Mouse (Mus musculus): ENCODE results near the gene Chn2. TPM values are rescaled to one million over a fixed set of nuclear protein-coding genes. Genes with fewer than 3 reads are reported as not detected.

Gene Chn2
- total and polyA plus RNA-seq, 3 experiments, result not detected

DNA sequence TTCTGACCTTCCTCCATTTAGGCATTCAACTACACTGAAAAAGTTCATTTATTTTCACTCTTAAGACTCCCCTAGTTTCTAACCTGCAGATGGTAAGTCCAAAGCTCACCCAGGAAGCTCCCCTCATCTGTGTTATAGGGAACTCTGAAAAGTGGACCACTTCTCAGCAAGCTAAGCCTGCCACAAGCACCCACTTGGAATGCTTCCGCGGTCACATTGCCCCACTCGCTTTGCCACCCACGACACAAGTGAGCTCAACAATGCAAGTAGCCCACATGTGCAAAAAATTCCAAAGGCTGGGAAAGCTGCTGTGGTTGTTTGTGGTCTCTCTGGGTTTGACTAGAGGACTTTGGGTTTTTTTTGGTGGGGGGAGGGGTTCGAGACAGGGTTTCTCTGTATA lies 301.8 kb downstream of the Chn2 start:
- no peak overlapping the region for H3K27ac ChIP-seq (ENCODE audit: control insufficient read depth, low read depth, low read length)
- no peak overlapping the region for H3K9ac ChIP-seq (ENCODE audit: control insufficient read depth, low read depth, low read length, poor library complexity, severe bottlenecking)
- H3K79me2 ChIP-seq (ENCODE audit: control insufficient read depth, insufficient read depth, low read length, poor library complexity), result no peaks in the 10 kb centered on the region
- no peaks in the 10 kb centered on the region for H3K4me1 ChIP-seq (ENCODE audit: control insufficient read depth in 1 of 2, insufficient read depth in 2 of 2, low read length in 2 of 2)
- no peak for DNase-seq (ENCODE audit: low read depth, low spot score)
- no peaks in the 10 kb centered on the region for H3K36me3 ChIP-seq (ENCODE audit: control insufficient read depth in 1 of 2, insufficient read depth in 2 of 2, low read length in 2 of 2)
- TF ChIP-seq POLR2AphosphoS5 (IDR thresholded peaks at IDR 0.05; ENCODE audit: borderline replicate concordance, low read depth, low read length) (no peak), USF2 (IDR thresholded peaks at IDR 0.05; ENCODE audit: borderline replicate concordance in 1 of 2, insufficient read depth in 1 of 2, low read depth in 1 of 2, low read length in 2 of 2) (no peak), JUND (IDR thresholded peaks at IDR 0.05; ENCODE audit: low read depth, low read length) (no peak), EP300 (IDR thresholded peaks at IDR 0.05; ENCODE audit: low read depth in 1 of 2, low read length in 2 of 2) (no peak), ZC3H11A (IDR thresholded peaks at IDR 0.05; ENCODE audit: low read depth, low read length) (no peak), MYC (IDR thresholded peaks at IDR 0.05; ENCODE audit: low read depth, low read length) (no peak), MAZ (IDR thresholded peaks at IDR 0.05; ENCODE audit: low read depth, low read length) (no peak), TAL1 (IDR thresholded peaks at IDR 0.05; ENCODE audit: low read length) (no peak), GATA1 (IDR thresholded peaks at IDR 0.05; ENCODE audit: low read depth, low read length) (no peak)
- H3K9me3 ChIP-seq (replicated peaks; ENCODE audit: insufficient read depth, low read length), result no peaks in the 10 kb centered on the region
- no peak overlapping the region for H3K4me3 ChIP-seq (ENCODE audit: control insufficient read depth in 1 of 2, insufficient read depth in 1 of 2, low read depth in 2 of 2, low read length in 2 of 2)
- no peaks in the 10 kb centered on the region for H3K27me3 ChIP-seq (ENCODE audit: control insufficient read depth in 1 of 2, insufficient read depth in 2 of 2, low read length in 2 of 2)

DNA sequence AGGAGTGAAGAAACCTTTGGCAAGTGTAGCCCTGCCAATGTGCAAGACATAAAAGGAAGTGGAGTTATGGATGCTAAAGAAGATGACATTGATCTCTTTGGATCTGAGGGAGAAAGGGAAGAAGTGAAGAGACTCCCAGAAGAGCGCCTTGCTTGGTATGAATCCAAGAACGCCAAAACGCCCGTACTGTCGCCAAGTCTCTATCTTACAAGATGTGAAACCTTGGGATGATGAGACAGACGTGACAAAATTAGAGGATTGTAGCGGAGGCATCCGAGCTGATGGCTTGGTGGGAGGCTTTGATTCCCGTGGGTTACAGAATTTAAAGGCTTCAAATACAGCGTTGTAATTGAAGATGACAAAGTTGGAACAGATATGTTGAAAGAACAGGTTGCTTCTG lies 302.9 kb downstream of the Chn2 start:
- no peaks in the 10 kb centered on the region for H3K79me2 ChIP-seq (ENCODE audit: control insufficient read depth, insufficient read depth, low read length, poor library complexity)
- H3K27me3 ChIP-seq (ENCODE audit: control insufficient read depth in 1 of 2, insufficient read depth in 2 of 2, low read length in 2 of 2), result no peaks in the 10 kb centered on the region
- H3K36me3 ChIP-seq (ENCODE audit: control insufficient read depth in 1 of 2, insufficient read depth in 2 of 2, low read length in 2 of 2), result no peaks in the 10 kb centered on the region
- no peak overlapping the region for H3K4me3 ChIP-seq (ENCODE audit: control insufficient read depth in 1 of 2, insufficient read depth in 1 of 2, low read depth in 2 of 2, low read length in 2 of 2)
- no peaks in the 10 kb centered on the region for H3K9me3 ChIP-seq (replicated peaks; ENCODE audit: insufficient read depth, low read length)
- H3K4me1 ChIP-seq (ENCODE audit: control insufficient read depth in 1 of 2, insufficient read depth in 2 of 2, low read length in 2 of 2), result no peaks in the 10 kb centered on the region
- DNase-seq (ENCODE audit: low read depth, low spot score), result no peak
- no peak overlapping the region for H3K9ac ChIP-seq (ENCODE audit: control insufficient read depth, low read depth, low read length, poor library complexity, severe bottlenecking)
- no peak overlapping the region for H3K27ac ChIP-seq (ENCODE audit: control insufficient read depth, low read depth, low read length)
- TF ChIP-seq POLR2AphosphoS2 (IDR thresholded peaks at IDR 0.05; ENCODE audit: low read length) (no peak), CHD2 (IDR thresholded peaks at IDR 0.05; ENCODE audit: low read length) (no peak), MAFK (IDR thresholded peaks at IDR 0.05; ENCODE audit: borderline replicate concordance, low read depth, low read length) (no peak), CTCF (IDR thresholded peaks at IDR 0.05 in 2 of 3, conservative IDR thresholded peaks at IDR 0.05 in 1 of 3; ENCODE audit: control insufficient read depth in 1 of 3, insufficient read depth in 1 of 3, low read depth in 2 of 3, low read length in 3 of 3, poor library complexity in 1 of 3, severe bottlenecking in 1 of 3) (no peak), JUND (IDR thresholded peaks at IDR 0.05; ENCODE audit: low read depth, low read length) (no peak), KAT2A (conservative IDR thresholded peaks at IDR 0.05; ENCODE audit: low read depth, low read length) (no peak), ZC3H11A (IDR thresholded peaks at IDR 0.05; ENCODE audit: low read depth, low read length) (no peak), ELF1 (IDR thresholded peaks at IDR 0.05; ENCODE audit: low read depth, low read length) (no peak), UBTF (IDR thresholded peaks at IDR 0.05; ENCODE audit: borderline replicate concordance, insufficient read depth, low read depth, low read length) (no peak), RAD21 (IDR thresholded peaks at IDR 0.05; ENCODE audit: low read depth, low read length) (no peak), POLR2A (IDR thresholded peaks at IDR 0.05; ENCODE audit: control insufficient read depth in 1 of 2, insufficient read depth in 1 of 2, low read depth in 1 of 2, low read length in 2 of 2, poor library complexity in 1 of 2) (no peak), NELFE (IDR thresholded peaks at IDR 0.05; ENCODE audit: low read depth, low read length) (no peak), SMC3 (IDR thresholded peaks at IDR 0.05; ENCODE audit: low read depth, low read length) (no peak), ZKSCAN1 (IDR thresholded peaks at IDR 0.05; ENCODE audit: low read depth, low read length) (no peak), ZMIZ1 (IDR thresholded peaks at IDR 0.05; ENCODE audit: low read depth, low read length) (no peak)

Other genes with a start within 250 kb of the Chn2 start
- not detected in 2 replicates for gene Tril, start 218.7 kb upstream of the Chn2 start, total RNA-seq (2012; rRNA removed)
- not detected for gene Tril, start 218.7 kb upstream of the Chn2 start, polyA plus RNA-seq (2012; ENCODE audit: insufficient read depth in 1 of 2, insufficient read length in 2 of 2, low read depth in 1 of 2, low replicate concordance in 2 of 2, missing spikeins in 1 of 2)
- gene Cpvl, start 60.9 kb upstream of the Chn2 start, total RNA-seq (2012; rRNA removed), result not detected in 2 replicates
- gene Cpvl, start 60.9 kb upstream of the Chn2 start, polyA plus RNA-seq (2012; ENCODE audit: insufficient read depth in 1 of 2, insufficient read length in 2 of 2, low read depth in 1 of 2, low replicate concordance in 2 of 2, missing spikeins in 1 of 2), result not detected